Mouse (Mus musculus) bone marrow macrophage, adult 2 months (primary cell): ENCODE data around the gene Ppard.

Experiments
- CTCF ChIP-seq: IDR thresholded peaks from 2 replicates; pipeline ENCODE4 v1.5.1; 2012; ENCODE audit warnings: low read depth, mild to moderate bottlenecking, low read length, moderate library complexity
- POLR2A ChIP-seq: IDR thresholded peaks from 2 replicates; pipeline ENCODE4 v1.6.1; 2012; ENCODE audit warnings: mild to moderate bottlenecking, low read depth, low read length, borderline replicate concordance

GRCm38 (mm10) chr17:28308297-28309195, 76.0 kb downstream of the Ppard start:
- TF ChIP-seq POLR2A (no peak), CTCF (peak; percentile 62)
